Mouse (Mus musculus) stomach, embryonic 16.5 days (tissue): ENCODE results near the gene Eefsec. TPM values are rescaled to one million over a fixed set of nuclear protein-coding genes. Genes with fewer than 3 reads are reported as not detected.

Experiments used
- ATAC-seq: fragments of 200-750 bp; cut with Nextera tagmentation; 2 replicates; pipeline ENCODE4 v1.8.0; 2017; ENCODE audit warnings: moderate number of reproducible peaks, moderate TSS enrichment; ENCODE audit not compliant: insufficient read depth, low FRiP score
- H3K27ac ChIP-seq: fragments of 300-500 bp; sonication (generic); 2 replicates; pipeline ENCODE4 v1.5.1; 2014; ENCODE audit warnings: low read length
- H3K27me3 ChIP-seq: fragments of 300-500 bp; sonication (generic); 2 replicates; pipeline ENCODE4 v1.6.1; 2014; ENCODE audit warnings: low read length, control low read depth, mixed read lengths; ENCODE audit not compliant: control insufficient read depth, insufficient read depth
- H3K36me3 ChIP-seq: fragments of 300-500 bp; sonication (generic); 2 replicates; pipeline ENCODE4 v1.6.1; 2014; ENCODE audit warnings: low read length; ENCODE audit not compliant: control insufficient read depth, insufficient read depth
- H3K4me1 ChIP-seq: fragments of 300-500 bp; sonication (generic); 2 replicates; pipeline ENCODE4 v1.6.1; 2014; ENCODE audit warnings: low read length, control low read depth, mixed read lengths; ENCODE audit not compliant: control insufficient read depth, insufficient read depth
- H3K4me2 ChIP-seq: fragments of 300-500 bp; sonication (generic); 2 replicates; pipeline ENCODE4 v1.6.1; 2014; ENCODE audit warnings: low read depth, low read length, mixed read lengths
- H3K4me3 ChIP-seq: fragments of 300-500 bp; sonication (generic); replicated peaks from 2 replicates; pipeline ENCODE4 v1.5.1; 2014; ENCODE audit warnings: mild to moderate bottlenecking, low read length
- H3K9ac ChIP-seq: fragments of 300-500 bp; sonication (generic); 2 replicates; pipeline ENCODE4 v1.6.1; 2014; ENCODE audit warnings: low read length
- H3K9me3 ChIP-seq: fragments of 300-500 bp; sonication (generic); replicated peaks from 2 replicates; pipeline ENCODE4 v1.6.1; 2016; ENCODE audit warnings: low read length, control low read depth; ENCODE audit not compliant: control insufficient read depth
- WGBS: fragments of 180-500 bp; shearing (Covaris S2); extraction: QIAGEN DNeasy Blood & Tissue Kit; methylation state at CpG from one replicate; pipeline ENCODE4 v1.1.7; 2014; 5-methylcytosine and 5-hydroxymethylcytosine counted together
- polyA plus RNA-seq: library from polyadenylated mRNA; unstranded; fragments of >200 nt; fragmentation: Nextera tagmentation; extraction: Ambion mirVana; gene quantifications from 2 replicates; pipeline ENCODE4 v1.2.1, GENCODE M21; 2015

The Eefsec gene
- polyA plus RNA-seq, 1 experiment from 2014 or later = 29.7 TPM

DNA sequence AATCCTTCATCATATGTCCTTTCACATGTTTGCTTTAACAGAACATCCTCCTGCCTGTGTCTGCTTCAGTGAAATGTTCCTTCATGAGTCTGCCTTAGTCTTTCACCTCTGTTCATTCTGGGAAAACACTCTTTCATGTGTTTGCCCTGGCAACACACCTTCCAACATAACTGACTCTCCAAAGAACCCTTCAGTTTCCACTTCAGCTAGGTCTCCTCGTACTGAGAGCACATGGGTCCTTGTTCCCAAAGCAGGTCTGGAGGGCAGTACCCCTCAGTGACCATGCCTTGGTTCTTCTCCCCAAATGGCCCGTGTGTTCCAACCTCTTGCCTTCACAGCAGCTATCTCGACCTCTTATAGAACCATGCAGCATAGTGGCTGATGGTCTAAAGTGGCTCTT is 179.3 kb downstream of the Eefsec start:
- Histone ChIP-seq H3K4me2 (no peak overlapping the region), H3K36me3 (no peaks in the 10 kb centered on the region), H3K4me3 (no peak overlapping the region), H3K9me3 (no peaks in the 10 kb centered on the region), H3K27me3 (no peaks in the 10 kb centered on the region), H3K27ac (no peak overlapping the region), H3K4me1 (no peaks in the 10 kb centered on the region), H3K9ac (no peak overlapping the region)
- no peak for ATAC-seq
- WGBS = 86% methylated on average over 3 of the region's 3 CpGs

- no peak overlapping the region for H3K4me3 ChIP-seq
- H3K4me1 ChIP-seq = no peaks in the 10 kb centered on the region
- H3K36me3 ChIP-seq = no peaks in the 10 kb centered on the region
- no peak for ATAC-seq
- no peak overlapping the region for H3K4me2 ChIP-seq
- WGBS = 83% methylated on average over 3 of the region's 3 CpGs
- no peak overlapping the region for H3K9ac ChIP-seq
- H3K27me3 ChIP-seq = no peaks in the 10 kb centered on the region
- H3K9me3 ChIP-seq = no peaks in the 10 kb centered on the region
- no peak overlapping the region for H3K27ac ChIP-seq
Measured at GRCm38 (mm10) chr6:88266055-88266454, 180.3 kb downstream of the Eefsec start.

- H3K27ac ChIP-seq = no peak overlapping the region
- H3K27me3 ChIP-seq = no peaks in the 10 kb centered on the region
- no peak for ATAC-seq
- H3K9ac ChIP-seq = no peak overlapping the region
- H3K4me1 ChIP-seq = no peaks in the 10 kb centered on the region
- H3K36me3 ChIP-seq = no peaks in the 10 kb centered on the region
- H3K9me3 ChIP-seq = no peaks in the 10 kb centered on the region
- no peak overlapping the region for H3K4me2 ChIP-seq
- no peak overlapping the region for H3K4me3 ChIP-seq
- 88% methylated on average over 1 of the region's 1 CpGs for WGBS
Measured at GRCm38 (mm10) chr6:88265355-88265754, 181.0 kb downstream of the Eefsec start.

- ATAC-seq = no peak
- Histone ChIP-seq H3K27me3 (no peaks in the 10 kb centered on the region), H3K9me3 (no peaks in the 10 kb centered on the region), H3K9ac (peak overlapping the region; percentile 13; the same call in 1 of the 2 replicates), H3K4me2 (no peak overlapping the region), H3K27ac (no peak overlapping the region), H3K4me3 (no peak overlapping the region), H3K36me3 (no peaks in the 10 kb centered on the region), H3K4me1 (no peaks in the 10 kb centered on the region)
- 67% methylated on average over 9 of the region's 9 CpGs for WGBS
Measured at GRCm38 (mm10) chr6:88262160-88262559, 184.2 kb downstream of the Eefsec start.

DNA sequence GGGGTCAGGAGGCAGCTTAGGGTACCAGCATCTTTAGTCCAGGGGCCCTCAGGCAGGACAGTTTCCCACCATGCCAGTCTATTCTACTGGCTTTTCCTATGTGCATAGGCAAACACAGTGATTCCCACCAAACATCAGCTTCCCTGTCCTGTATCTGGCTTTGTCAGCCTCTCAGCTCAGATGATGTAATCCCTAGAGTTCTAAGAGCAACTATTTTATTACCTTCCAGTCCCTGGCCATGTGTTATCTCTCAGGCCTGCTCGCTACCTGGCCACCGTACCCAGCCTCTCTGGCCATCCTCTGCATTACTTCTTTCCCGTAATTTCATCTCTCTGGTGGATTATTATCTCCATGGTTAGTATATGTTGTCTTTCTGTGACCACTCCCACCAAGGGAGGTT is 185.7 kb downstream of the Eefsec start:
- no peaks in the 10 kb centered on the region for H3K9me3 ChIP-seq
- 78% methylated on average over 3 of the region's 3 CpGs for WGBS
- H3K9ac ChIP-seq = no peak overlapping the region
- no peak overlapping the region for H3K4me3 ChIP-seq
- H3K27ac ChIP-seq = no peak overlapping the region
- no peaks in the 10 kb centered on the region for H3K36me3 ChIP-seq
- ATAC-seq = no peak
- H3K27me3 ChIP-seq = no peaks in the 10 kb centered on the region
- no peak overlapping the region for H3K4me2 ChIP-seq
- H3K4me1 ChIP-seq = 0 out of 2 replicates have a peak, but pooled peaks cover 3% of the 10 kb centered on the region

DNA sequence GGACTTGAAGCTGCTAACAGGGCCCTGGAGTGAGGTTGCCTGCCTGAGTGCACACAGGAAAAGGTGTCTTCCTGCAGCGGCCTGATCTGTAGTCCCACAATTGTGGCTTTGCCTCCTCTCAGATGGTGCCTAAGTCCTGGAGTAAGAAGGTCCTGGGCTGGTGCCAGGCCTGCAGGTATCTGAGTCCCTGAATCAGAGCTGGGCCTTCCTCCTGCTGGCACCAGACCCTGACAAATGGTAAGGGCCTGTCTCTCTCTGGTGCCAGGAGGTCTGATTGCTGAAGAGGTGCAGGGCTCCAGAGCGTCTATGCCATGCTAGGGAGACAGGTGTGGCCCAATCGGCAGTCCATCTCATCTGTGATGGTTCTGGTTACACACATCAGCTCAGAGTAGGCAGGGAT is 186.7 kb downstream of the Eefsec start:
- 85% methylated on average over 3 of the region's 3 CpGs for WGBS
- H3K4me3 ChIP-seq = no peak overlapping the region
- no peaks in the 10 kb centered on the region for H3K9me3 ChIP-seq
- no peak overlapping the region for H3K9ac ChIP-seq
- H3K27me3 ChIP-seq = no peaks in the 10 kb centered on the region
- H3K4me2 ChIP-seq = no peak overlapping the region
- 0 out of 2 replicates have a peak, but pooled peaks cover 3% of the 10 kb centered on the region for H3K4me1 ChIP-seq
- ATAC-seq = no peak
- H3K36me3 ChIP-seq = no peaks in the 10 kb centered on the region
- no peak overlapping the region for H3K27ac ChIP-seq

DNA sequence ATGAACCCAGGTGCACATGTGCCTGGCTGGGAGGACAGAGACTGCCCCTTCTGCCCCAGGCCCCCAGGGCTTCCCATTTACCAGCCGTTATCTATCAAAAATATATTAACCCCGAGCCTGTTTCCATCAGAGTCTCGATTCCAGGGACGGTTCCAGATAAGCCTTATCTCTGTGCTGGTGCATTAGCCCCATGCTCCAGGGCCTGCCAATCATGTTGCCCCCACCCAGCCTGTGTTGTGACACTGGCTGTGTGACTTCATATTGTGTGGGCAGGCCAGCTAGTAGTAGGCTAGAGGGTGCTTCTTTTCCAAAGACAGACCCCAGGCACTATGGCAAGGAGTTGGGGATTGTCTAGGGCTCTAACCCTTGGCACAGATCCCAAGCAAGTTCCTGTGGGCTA is 190.9 kb downstream of the Eefsec start:
- Histone ChIP-seq H3K4me1 (0 out of 2 replicates have a peak, but pooled peaks cover 3% of the 10 kb centered on the region), H3K36me3 (no peaks in the 10 kb centered on the region), H3K27ac (no peak overlapping the region), H3K4me3 (no peak overlapping the region), H3K27me3 (no peaks in the 10 kb centered on the region), H3K9ac (no peak overlapping the region), H3K9me3 (no peaks in the 10 kb centered on the region), H3K4me2 (no peak overlapping the region)
- ATAC-seq = no peak
- 27% methylated on average over 4 of the region's 4 CpGs for WGBS

DNA sequence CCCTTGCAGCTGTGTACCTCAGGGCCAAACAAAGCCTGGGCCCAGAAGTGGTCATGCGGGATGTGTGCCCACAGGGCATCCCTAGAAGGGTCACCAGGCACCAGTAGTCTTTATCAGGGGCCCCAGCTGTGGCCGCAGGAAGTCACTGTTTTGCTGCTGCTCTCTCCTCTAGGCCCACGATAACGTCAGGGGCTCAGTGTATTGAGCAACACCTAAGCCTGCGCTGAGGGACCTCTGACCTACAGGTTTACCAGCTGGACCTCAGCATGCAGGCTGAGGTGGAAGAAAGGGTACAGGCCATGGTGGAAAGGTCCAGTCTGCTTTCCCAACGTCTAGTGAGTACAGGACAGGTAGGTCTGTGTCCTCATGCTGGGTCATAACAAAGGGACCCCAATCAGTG is 192.3 kb downstream of the Eefsec start:
- Histone ChIP-seq H3K4me3 (no peak overlapping the region), H3K4me2 (no peak overlapping the region), H3K9me3 (no peaks in the 10 kb centered on the region), H3K27me3 (no peaks in the 10 kb centered on the region), H3K27ac (no peak overlapping the region), H3K4me1 (0 out of 2 replicates have a peak, but pooled peaks cover 3% of the 10 kb centered on the region), H3K9ac (no peak overlapping the region), H3K36me3 (no peaks in the 10 kb centered on the region)
- no peak for ATAC-seq
- 69% methylated on average over 6 of the region's 6 CpGs for WGBS

DNA sequence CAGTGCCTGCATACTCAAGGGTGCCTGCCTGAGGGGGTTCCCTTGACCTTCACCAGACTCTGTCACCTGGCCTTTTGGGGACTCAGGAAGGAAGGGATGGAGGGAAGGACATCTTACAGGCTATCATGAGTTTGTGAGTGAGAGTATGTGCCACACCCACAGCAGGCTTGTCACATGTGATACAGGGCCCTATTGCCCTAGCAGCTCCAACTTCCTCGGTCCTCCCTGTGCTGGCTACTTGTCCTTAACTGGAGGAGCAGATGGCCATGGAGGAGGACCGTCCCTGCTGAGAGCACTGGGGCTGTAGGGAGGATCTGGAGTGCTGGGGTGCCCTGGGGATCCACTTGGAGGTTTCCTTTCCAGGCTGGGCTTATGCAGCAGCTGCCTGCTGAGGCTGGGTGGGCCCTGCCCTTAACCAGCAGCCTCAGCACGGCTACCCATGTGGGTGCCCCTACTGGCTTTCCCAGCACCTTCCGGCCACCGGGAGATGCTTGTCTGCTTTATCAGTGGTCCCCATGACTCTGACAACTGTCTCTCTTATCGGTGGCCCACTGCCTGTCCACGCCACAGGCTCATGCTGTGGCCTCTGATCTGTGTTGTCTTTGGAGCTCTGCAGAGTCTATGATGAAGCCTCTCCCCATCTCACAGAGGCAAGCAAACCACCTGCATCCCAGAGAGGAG is 194.4 kb downstream of the Eefsec start:
- 71% methylated on average over 7 of the region's 7 CpGs for WGBS
- Histone ChIP-seq H3K4me1 (0 out of 2 replicates have a peak, but pooled peaks cover 3% of the 10 kb centered on the region), H3K4me3 (no peak overlapping the region), H3K36me3 (no peaks in the 10 kb centered on the region), H3K4me2 (no peak overlapping the region), H3K9ac (no peak overlapping the region), H3K27me3 (no peaks in the 10 kb centered on the region), H3K27ac (no peak overlapping the region), H3K9me3 (no peaks in the 10 kb centered on the region)
- ATAC-seq = no peak
